Mouse (Mus musculus) forebrain, embryonic 10.5 days (tissue): ENCODE measurements around the gene Rec8. TPM values are rescaled to one million over a fixed set of nuclear protein-coding genes. Genes with fewer than 3 reads are reported as not detected.

Experiments used
- DNase-seq: peaks from one replicate; pipeline ENCODE4 v3.0.0-alpha.2; 2017; ENCODE audit warnings: low spot score; ENCODE audit errors: extremely low spot score
- H3K27ac ChIP-seq: fragments of 300-500 bp; sonication (generic); 2 replicates; pipeline ENCODE4 v1.5.1; 2016; ENCODE audit warnings: mild to moderate bottlenecking
- H3K27me3 ChIP-seq: fragments of 300-500 bp; sonication (generic); 2 replicates; pipeline ENCODE4 v1.6.1; 2016; ENCODE audit warnings: mild to moderate bottlenecking; ENCODE audit not compliant: poor library complexity, severe bottlenecking
- H3K36me3 ChIP-seq: fragments of 300-500 bp; sonication (generic); replicated peaks from 2 replicates; pipeline ENCODE4 v1.6.1; 2016; ENCODE audit warnings: mild to moderate bottlenecking, moderate library complexity
- H3K4me1 ChIP-seq: fragments of 300-500 bp; sonication (generic); 2 replicates; pipeline ENCODE4 v1.6.1; 2016
- H3K4me3 ChIP-seq: fragments of 300-500 bp; sonication (generic); 2 replicates; pipeline ENCODE4 v1.5.1; 2016; ENCODE audit warnings: mild to moderate bottlenecking, moderate library complexity
- H3K9me3 ChIP-seq: fragments of 300-500 bp; sonication (generic); 2 replicates; pipeline ENCODE4 v1.6.1; 2016; ENCODE audit warnings: mild to moderate bottlenecking, moderate library complexity
- WGBS: fragments of 180-500 bp; shearing (Covaris S2); methylation state at CpG from one replicate; pipeline ENCODE4 v1.1.7; 2016; 5-methylcytosine and 5-hydroxymethylcytosine counted together
- polyA plus RNA-seq: library from polyadenylated mRNA; unstranded; fragments of >200 nt; fragmentation: Nextera tagmentation; extraction: Ambion mirVana; gene quantifications from 2 replicates; pipeline ENCODE4 v1.2.1, GENCODE M21; 2016

Gene Rec8
- polyA plus RNA-seq, 1 experiment from 2014 or later: 5.6 TPM

DNA sequence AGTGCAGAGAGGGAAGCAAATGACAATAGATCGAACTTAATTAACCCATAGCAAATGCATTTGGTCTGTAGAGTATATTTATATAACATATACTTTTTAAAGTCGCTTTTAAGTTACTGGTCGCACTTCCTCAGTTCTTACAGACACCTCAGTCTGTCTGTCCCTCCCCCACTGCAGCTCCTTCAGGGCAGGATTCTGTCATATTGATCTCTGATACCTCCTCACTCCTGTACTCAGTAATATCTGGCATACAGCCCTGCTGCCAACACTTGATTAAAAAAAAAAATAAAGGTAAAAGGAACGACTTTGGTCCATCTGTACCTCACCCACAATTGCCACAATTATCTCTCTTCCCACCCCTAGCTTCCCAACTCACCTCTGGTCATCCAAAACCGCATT, 33.5 kb upstream of the Rec8 start:
- Histone ChIP-seq H3K9me3 (no peaks in the 10 kb centered on the region), H3K27me3 (peaks cover 18% of the 10 kb centered on the region), H3K4me3 (peak overlapping the region; percentile 67), H3K36me3 (peaks cover 40% of the 10 kb centered on the region), H3K27ac (no peak overlapping the region), H3K4me1 (peaks cover 22% of the 10 kb centered on the region)
- DNase-seq: no peak
- WGBS: 33% methylated on average over 5 of the region's 5 CpGs

DNA sequence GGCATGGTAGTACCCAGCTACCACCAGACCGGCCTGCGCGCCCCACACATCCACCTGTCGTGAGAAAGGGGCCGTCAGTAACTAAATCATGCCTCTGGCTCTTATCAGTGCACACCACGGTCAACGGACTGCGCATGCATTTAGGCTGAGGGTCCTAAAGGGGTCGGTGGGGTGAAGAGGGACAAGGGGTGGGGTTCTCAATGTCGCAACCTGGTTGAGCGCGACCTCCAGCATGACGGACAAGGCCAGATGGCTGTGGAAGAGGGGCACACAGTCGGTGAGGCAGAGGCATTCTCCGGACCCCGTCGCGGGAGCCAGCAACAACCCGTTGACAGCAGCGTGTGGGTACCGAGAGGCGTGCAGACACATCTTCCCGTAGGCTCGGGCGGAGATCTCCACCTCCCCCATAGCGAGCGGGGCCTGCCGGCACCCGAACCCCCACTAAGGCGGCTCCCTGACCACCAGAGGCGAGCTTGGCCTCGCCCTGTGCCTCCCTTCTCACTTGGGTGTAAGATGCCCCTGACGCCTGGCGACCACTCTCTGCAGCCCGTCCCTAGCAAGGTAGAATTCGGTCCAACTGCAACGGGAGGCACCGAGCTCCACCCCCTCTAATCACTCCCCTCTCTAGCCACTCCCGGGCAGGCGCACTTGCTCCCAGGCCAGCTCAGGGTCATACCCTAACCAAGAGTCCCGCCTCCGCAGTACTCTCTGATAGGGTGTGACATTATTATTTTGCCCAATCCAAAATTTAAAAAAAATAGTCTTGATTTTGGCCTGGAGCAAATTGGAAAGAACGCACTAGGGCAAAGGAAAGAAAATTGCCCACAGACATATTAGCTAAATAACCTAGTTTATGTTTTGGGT, 32.9 kb upstream of the Rec8 start, which contains the start of gene Emc9:
TSS of gene Emc9 (minus strand) at position 601 of the 864 bp plus-strand sequence.
- 2% methylated on average over 43 of the region's 43 CpGs for WGBS
- Histone ChIP-seq H3K4me3 (peak within 1 kb of the TSS; percentile 67), H3K4me1 (peaks cover 28% of the 10 kb centered on the region), H3K36me3 (peaks cover 38% of the 10 kb centered on the region), H3K27me3 (peaks cover 18% of the 10 kb centered on the region), H3K27ac (peak within 1 kb of the TSS; percentile 74), H3K9me3 (no peaks in the 10 kb centered on the region)
- DNase-seq: peak; percentile 64

- H3K4me1 ChIP-seq: peaks cover 34% of the 10 kb centered on the region
- H3K27ac ChIP-seq: peak overlapping the region; percentile 74; the same call in 1 of the 2 replicates
- H3K36me3 ChIP-seq: peaks cover 31% of the 10 kb centered on the region
- WGBS: 64% methylated on average over 6 of the region's 6 CpGs
- DNase-seq: no peak
- H3K4me3 ChIP-seq: peak overlapping the region; percentile 67; the same call in 1 of the 2 replicates
- peaks cover 18% of the 10 kb centered on the region for H3K27me3 ChIP-seq
- H3K9me3 ChIP-seq: no peaks in the 10 kb centered on the region
Measured at GRCm38 (mm10) chr14:55585566-55585960, 32.3 kb upstream of the Rec8 start.

- Histone ChIP-seq H3K9me3 (no peaks in the 10 kb centered on the region), H3K27me3 (peaks cover 18% of the 10 kb centered on the region), H3K36me3 (peaks cover 25% of the 10 kb centered on the region), H3K4me1 (peaks cover 36% of the 10 kb centered on the region), H3K27ac (no peak overlapping the region), H3K4me3 (no peak overlapping the region)
- DNase-seq: no peak
- 88% methylated on average over 2 of the region's 2 CpGs for WGBS
Measured at GRCm38 (mm10) chr14:55586149-55586548, 31.7 kb upstream of the Rec8 start.

- Histone ChIP-seq H3K4me1 (peaks cover 55% of the 10 kb centered on the region), H3K9me3 (no peaks in the 10 kb centered on the region), H3K4me3 (no peak overlapping the region), H3K27me3 (peaks cover 8% of the 10 kb centered on the region), H3K36me3 (peaks cover 26% of the 10 kb centered on the region), H3K27ac (no peak overlapping the region)
- no peak for DNase-seq
- 95% methylated on average over 5 of the region's 5 CpGs for WGBS
Measured at GRCm38 (mm10) chr14:55589271-55589670, 28.6 kb upstream of the Rec8 start.

- peak overlapping the region; percentile 93 for H3K27ac ChIP-seq
- 91% methylated on average over 11 of the region's 11 CpGs for WGBS
- peaks cover 32% of the 10 kb centered on the region for H3K36me3 ChIP-seq
- H3K4me3 ChIP-seq: peak overlapping the region; percentile 94
- DNase-seq: no peak
- H3K9me3 ChIP-seq: no peaks in the 10 kb centered on the region
- H3K27me3 ChIP-seq: peaks cover 1% of the 10 kb centered on the region; the same call in 1 of the 2 replicates
- H3K4me1 ChIP-seq: peaks cover 48% of the 10 kb centered on the region
Measured at GRCm38 (mm10) chr14:55589771-55590448, 27.9 kb upstream of the Rec8 start.

DNA sequence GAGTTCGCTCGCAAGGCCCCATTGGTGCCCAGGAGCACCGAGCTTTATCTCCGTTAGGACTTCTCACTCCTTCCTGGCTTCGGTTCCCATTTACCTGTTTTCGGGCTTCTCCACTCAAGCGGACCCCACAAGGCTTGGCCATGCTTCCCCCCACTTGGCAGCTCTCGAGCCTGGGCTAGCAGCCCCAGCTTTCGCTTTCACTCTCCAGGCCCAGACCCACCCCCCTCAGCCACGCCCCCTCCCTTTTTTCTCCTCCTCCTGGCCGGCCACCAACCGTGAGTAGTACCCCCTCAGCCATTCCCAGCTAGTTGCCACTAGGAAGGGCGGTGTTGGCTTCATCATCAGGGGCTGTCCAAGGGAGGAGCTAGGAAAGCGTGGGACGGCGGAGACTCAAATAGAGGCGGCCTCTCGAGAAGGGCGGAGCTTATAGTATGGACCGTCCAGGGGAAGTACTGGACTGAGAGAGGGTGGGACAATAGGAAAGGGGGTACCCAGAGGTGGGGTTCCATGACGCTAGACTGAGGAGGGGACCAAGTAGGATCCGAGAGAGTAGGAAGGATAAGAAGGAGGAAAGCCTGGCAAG, 27.0 kb upstream of the Rec8 start, which contains the start of gene Psme2:
TSS of gene Psme2 (minus strand) at position 366 of the 583 bp plus-strand sequence.
- H3K27me3 ChIP-seq: no peaks in the 10 kb centered on the region
- DNase-seq: peak; percentile 92
- H3K27ac ChIP-seq: peak within 1 kb of the TSS; percentile 93
- peaks cover 41% of the 10 kb centered on the region for H3K36me3 ChIP-seq
- H3K4me3 ChIP-seq: peak within 1 kb of the TSS; percentile 94
- no peaks in the 10 kb centered on the region for H3K9me3 ChIP-seq
- WGBS: 1% methylated on average over 22 of the region's 22 CpGs
- peaks cover 43% of the 10 kb centered on the region for H3K4me1 ChIP-seq

GRCm38 (mm10) chr14:55591331-55591891, 26.4 kb upstream of the Rec8 start, which contains the start of gene Rnf31:
TSS of gene Rnf31 (plus strand) at chr14:55591708.
- WGBS: under 1% methylated on average over 33 of the region's 33 CpGs
- peaks cover 48% of the 10 kb centered on the region for H3K4me1 ChIP-seq
- peaks cover 47% of the 10 kb centered on the region for H3K36me3 ChIP-seq
- no peaks in the 10 kb centered on the region for H3K9me3 ChIP-seq
- H3K27ac ChIP-seq: peak within 1 kb of the TSS; percentile 93
- peak; percentile 93 for DNase-seq
- peak within 1 kb of the TSS; percentile 94 for H3K4me3 ChIP-seq
- H3K27me3 ChIP-seq: no peaks in the 10 kb centered on the region

DNA sequence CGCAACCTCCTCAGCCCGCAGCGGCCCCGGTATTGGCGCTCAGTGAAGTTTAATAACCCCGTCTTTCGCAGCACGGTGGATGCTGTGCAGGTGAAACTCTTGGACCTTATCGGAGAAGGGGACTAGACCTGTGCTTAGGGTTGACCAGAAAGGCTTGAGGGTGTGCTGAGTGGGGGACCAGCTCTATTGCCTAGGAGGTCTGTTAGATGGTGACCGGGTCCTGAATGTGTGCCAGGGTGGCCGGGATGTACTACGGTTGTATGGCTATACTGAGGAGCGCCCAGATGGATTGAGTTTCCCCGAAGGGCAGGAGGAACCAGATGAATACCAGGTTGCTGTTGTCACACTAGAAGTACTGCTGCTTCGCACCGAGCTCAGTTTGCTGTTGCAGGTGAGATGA, 25.6 kb upstream of the Rec8 start:
- Histone ChIP-seq H3K9me3 (no peaks in the 10 kb centered on the region), H3K27me3 (no peaks in the 10 kb centered on the region), H3K27ac (peak overlapping the region; percentile 93), H3K4me1 (peaks cover 49% of the 10 kb centered on the region), H3K4me3 (peak overlapping the region; percentile 94), H3K36me3 (peaks cover 50% of the 10 kb centered on the region)
- WGBS: 10% methylated on average over 16 of the region's 16 CpGs
- DNase-seq: no peak

DNA sequence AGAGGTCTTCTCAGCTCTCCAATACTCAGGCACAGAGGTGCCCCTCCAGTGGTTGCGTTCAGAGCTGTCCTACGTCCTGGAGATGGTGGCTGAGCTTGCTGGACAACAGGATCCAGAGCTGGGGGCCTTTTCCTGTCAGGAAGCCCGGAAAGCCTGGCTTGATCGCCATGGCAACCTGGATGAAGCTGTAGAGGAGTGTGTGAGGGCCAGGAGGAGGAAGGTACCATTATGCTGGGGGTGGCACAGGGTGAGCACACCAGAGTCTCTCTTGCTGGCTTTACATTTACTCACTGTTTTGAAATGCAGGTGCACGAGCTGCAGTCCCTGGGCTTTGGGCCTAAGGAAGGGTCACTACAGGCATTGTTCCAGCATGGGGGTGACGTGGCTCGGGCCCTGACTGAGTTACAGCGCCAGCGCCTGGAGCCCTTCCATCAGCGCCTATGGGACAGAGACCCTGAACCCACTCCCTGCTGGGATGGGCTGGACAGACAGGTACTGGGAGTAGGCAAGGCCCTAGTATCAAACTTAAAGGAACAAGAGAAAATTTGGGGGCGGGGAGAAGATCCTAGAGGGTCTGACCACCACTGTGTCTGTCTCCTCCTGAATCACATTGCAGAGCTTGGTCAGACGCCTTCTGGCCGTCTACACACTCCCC, 21.7 kb upstream of the Rec8 start:
- no peak overlapping the region for H3K4me3 ChIP-seq
- H3K4me1 ChIP-seq: peaks cover 33% of the 10 kb centered on the region
- DNase-seq: no peak
- peaks cover 76% of the 10 kb centered on the region for H3K36me3 ChIP-seq
- H3K27me3 ChIP-seq: no peaks in the 10 kb centered on the region
- no peaks in the 10 kb centered on the region for H3K9me3 ChIP-seq
- H3K27ac ChIP-seq: no peak overlapping the region
- 84% methylated on average over 13 of the region's 13 CpGs for WGBS

DNA sequence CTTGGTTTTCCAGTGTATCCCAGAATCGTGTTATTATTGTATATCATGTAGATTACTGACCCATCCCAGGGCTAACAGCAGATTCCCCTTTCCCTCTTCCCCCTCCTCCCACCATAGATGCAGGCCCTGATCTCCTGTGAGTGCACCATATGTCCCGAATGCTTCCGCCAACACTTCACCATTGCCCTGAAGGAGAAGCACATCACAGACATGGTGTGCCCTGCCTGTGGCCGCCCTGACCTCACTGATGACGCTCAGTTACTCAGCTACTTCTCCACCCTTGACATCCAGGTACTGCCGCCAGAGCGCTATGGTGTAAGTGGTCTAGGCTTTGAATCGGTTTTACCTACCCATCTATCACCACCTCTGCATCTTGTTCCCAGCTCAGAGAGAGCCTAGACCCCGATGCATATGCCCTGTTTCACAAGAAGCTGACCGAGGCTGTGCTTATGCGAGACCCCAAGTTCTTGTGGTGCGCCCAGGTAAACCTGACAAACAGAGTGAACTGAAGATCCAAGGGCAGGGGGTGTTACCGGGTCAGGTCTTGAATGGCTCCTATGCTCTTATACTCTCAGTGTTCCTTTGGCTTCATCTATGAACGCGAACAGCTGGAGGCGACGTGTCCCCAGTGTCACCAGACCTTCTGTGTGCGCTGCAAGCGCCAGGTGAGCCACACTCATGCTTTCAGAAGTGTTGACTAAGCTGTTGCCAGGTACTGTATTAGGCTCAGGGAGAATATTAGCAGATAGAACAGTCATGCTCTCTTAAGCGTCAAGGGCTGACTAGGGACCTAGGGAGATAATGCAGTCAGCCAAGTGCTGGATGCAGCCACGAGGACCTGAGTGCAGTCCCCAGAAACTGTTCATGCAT, 19.1 kb upstream of the Rec8 start:
- DNase-seq: no peak
- H3K36me3 ChIP-seq: peaks cover 97% of the 10 kb centered on the region
- 94% methylated on average over 21 of the region's 21 CpGs for WGBS

More for the DNA sequence above, 19.1 kb upstream of the Rec8 start:
- Histone ChIP-seq H3K4me1 (peaks cover 16% of the 10 kb centered on the region), H3K9me3 (no peaks in the 10 kb centered on the region), H3K27ac (no peak overlapping the region), H3K27me3 (no peaks in the 10 kb centered on the region), H3K4me3 (no peak overlapping the region)
